Mouse (Mus musculus): ENCODE measurements around the gene Gle1. TPM values are rescaled to one million over a fixed set of nuclear protein-coding genes. Genes with fewer than 3 reads are reported as not detected.
A peak's percentile ranks its signal among the peaks of the same experiment; 100 is the strongest.

The Gle1 gene
- polyA plus RNA-seq, 1 experiment from 2014 or later: 44.1 TPM

- H3K4me3 ChIP-seq (ENCODE audit: low read depth, low read length): no peak overlapping the region
- H3K9me3 ChIP-seq (ENCODE audit: control insufficient read depth, low read length): no peaks in the 10 kb centered on the region
- no peak overlapping the region for H3K4me2 ChIP-seq (ENCODE audit: low read depth, low read length)
- ATAC-seq (ENCODE audit: low read depth): no peak
- 94% methylated on average over 7 of the region's 7 CpGs for WGBS
- H3K9ac ChIP-seq (ENCODE audit: low read depth, low read length): no peak overlapping the region
- no peaks in the 10 kb centered on the region for H3K27me3 ChIP-seq (replicated peaks; ENCODE audit: control insufficient read depth, insufficient read depth, low read length)
- peaks cover 86% of the 10 kb centered on the region for H3K36me3 ChIP-seq (ENCODE audit: control insufficient read depth, insufficient read depth, low read length)
- peaks cover 5% of the 10 kb centered on the region for H3K4me1 ChIP-seq (ENCODE audit: control insufficient read depth, insufficient read depth, low read length)
- H3K27ac ChIP-seq (replicated peaks; ENCODE audit: low read depth, low read length): no peak overlapping the region
- no peak for DNase-seq (ENCODE audit: low spot score)
Measured at GRCm38 (mm10) chr2:29940826-29941225, 5.6 kb downstream of the Gle1 start.

- no peaks in the 10 kb centered on the region for H3K27me3 ChIP-seq (replicated peaks; ENCODE audit: control insufficient read depth, insufficient read depth, low read length)
- H3K36me3 ChIP-seq (ENCODE audit: control insufficient read depth, insufficient read depth, low read length): peaks cover 95% of the 10 kb centered on the region
- DNase-seq (ENCODE audit: low spot score) (peak; percentile 26), ATAC-seq (ENCODE audit: low read depth) (no peak)
- no peak overlapping the region for H3K4me2 ChIP-seq (ENCODE audit: low read depth, low read length)
- no peaks in the 10 kb centered on the region for H3K4me1 ChIP-seq (ENCODE audit: control insufficient read depth, insufficient read depth, low read length)
- no peak overlapping the region for H3K4me3 ChIP-seq (ENCODE audit: low read depth, low read length)
- WGBS: 6% methylated on average over 1 of the region's 1 CpGs
- H3K9me3 ChIP-seq (ENCODE audit: control insufficient read depth, low read length): no peaks in the 10 kb centered on the region
- no peak overlapping the region for H3K9ac ChIP-seq (ENCODE audit: low read depth, low read length)
- peak overlapping the region; percentile 48 for H3K27ac ChIP-seq (replicated peaks; ENCODE audit: low read depth, low read length)
Measured at GRCm38 (mm10) chr2:29944723-29945122, 9.5 kb downstream of the Gle1 start.

- Histone ChIP-seq H3K4me2 (ENCODE audit: low read depth, low read length) (no peak overlapping the region), H3K27ac (replicated peaks; ENCODE audit: low read depth, low read length) (no peak overlapping the region), H3K36me3 (ENCODE audit: control insufficient read depth, insufficient read depth, low read length) (peaks cover 92% of the 10 kb centered on the region), H3K9ac (ENCODE audit: low read depth, low read length) (no peak overlapping the region), H3K4me1 (ENCODE audit: control insufficient read depth, insufficient read depth, low read length) (no peaks in the 10 kb centered on the region), H3K9me3 (ENCODE audit: control insufficient read depth, low read length) (no peaks in the 10 kb centered on the region), H3K4me3 (ENCODE audit: low read depth, low read length) (no peak overlapping the region), H3K27me3 (replicated peaks; ENCODE audit: control insufficient read depth, insufficient read depth, low read length) (no peaks in the 10 kb centered on the region)
- no peak for ATAC-seq (ENCODE audit: low read depth)
- 92% methylated on average over 5 of the region's 5 CpGs for WGBS
- DNase-seq (ENCODE audit: low spot score): no peak
Measured at GRCm38 (mm10) chr2:29948896-29949295, 13.7 kb downstream of the Gle1 start.

- Histone ChIP-seq H3K9me3 (ENCODE audit: control insufficient read depth, low read length) (no peaks in the 10 kb centered on the region), H3K36me3 (ENCODE audit: control insufficient read depth, insufficient read depth, low read length) (peaks cover 42% of the 10 kb centered on the region), H3K27ac (replicated peaks; ENCODE audit: low read depth, low read length) (no peak overlapping the region), H3K9ac (ENCODE audit: low read depth, low read length) (no peak overlapping the region), H3K4me2 (ENCODE audit: low read depth, low read length) (no peak overlapping the region), H3K27me3 (replicated peaks; ENCODE audit: control insufficient read depth, insufficient read depth, low read length) (no peaks in the 10 kb centered on the region), H3K4me1 (ENCODE audit: control insufficient read depth, insufficient read depth, low read length) (peaks cover 10% of the 10 kb centered on the region), H3K4me3 (ENCODE audit: low read depth, low read length) (no peak overlapping the region)
- no peak for ATAC-seq (ENCODE audit: low read depth)
- 94% methylated on average over 7 of the region's 7 CpGs for WGBS
- DNase-seq (ENCODE audit: low spot score): peak; percentile 33
Measured at GRCm38 (mm10) chr2:29961246-29961645, 26.0 kb downstream of the Gle1 start.

- Histone ChIP-seq H3K9ac (ENCODE audit: low read depth, low read length) (peak overlapping the region; percentile 98), H3K4me1 (ENCODE audit: control insufficient read depth, insufficient read depth, low read length) (peaks cover 29% of the 10 kb centered on the region), H3K4me2 (ENCODE audit: low read depth, low read length) (peak overlapping the region; percentile 73), H3K36me3 (ENCODE audit: control insufficient read depth, insufficient read depth, low read length) (peaks cover 26% of the 10 kb centered on the region; the same call in 1 of the 2 replicates), H3K9me3 (ENCODE audit: control insufficient read depth, low read length) (no peaks in the 10 kb centered on the region), H3K27ac (replicated peaks; ENCODE audit: low read depth, low read length) (peak overlapping the region; percentile 88), H3K4me3 (ENCODE audit: low read depth, low read length) (peak overlapping the region; percentile 98), H3K27me3 (replicated peaks; ENCODE audit: control insufficient read depth, insufficient read depth, low read length) (no peaks in the 10 kb centered on the region)
- peak; percentile 3; the same call in 1 of the 2 replicates for ATAC-seq (ENCODE audit: low read depth)
- peak; percentile 76 for DNase-seq (ENCODE audit: low spot score)
- WGBS: 13% methylated on average over 10 of the region's 10 CpGs
Measured at GRCm38 (mm10) chr2:29964354-29965249, 29.4 kb downstream of the Gle1 start.

GRCm38 (mm10) chr2:29965250-29965843, 30.1 kb downstream of the Gle1 start, which contains the start of gene Sptan1:
Sptan1 (plus strand) TSS chr2:29965560.
- H3K4me3 ChIP-seq (ENCODE audit: low read depth, low read length): peak within 1 kb of the TSS; percentile 98
- peak; percentile 99 for ATAC-seq (ENCODE audit: low read depth)
- 0% methylated on average over 26 of the region's 82 CpGs for WGBS

GRCm38 (mm10) chr2:29965906-29966305, 30.7 kb downstream of the Gle1 start:
- WGBS: 1% methylated on average over 23 of the region's 41 CpGs
- H3K4me2 ChIP-seq (ENCODE audit: low read depth, low read length): peak overlapping the region; percentile 73
- ATAC-seq (ENCODE audit: low read depth) (peak; percentile 6), DNase-seq (ENCODE audit: low spot score) (peak; percentile 48)
- H3K4me1 ChIP-seq (ENCODE audit: control insufficient read depth, insufficient read depth, low read length): peaks cover 29% of the 10 kb centered on the region
- H3K9ac ChIP-seq (ENCODE audit: low read depth, low read length): peak overlapping the region; percentile 98
- H3K4me3 ChIP-seq (ENCODE audit: low read depth, low read length): peak overlapping the region; percentile 98
- H3K36me3 ChIP-seq (ENCODE audit: control insufficient read depth, insufficient read depth, low read length): peaks cover 30% of the 10 kb centered on the region; the same call in 1 of the 2 replicates
- H3K27ac ChIP-seq (replicated peaks; ENCODE audit: low read depth, low read length): peak overlapping the region; percentile 88
- H3K27me3 ChIP-seq (replicated peaks; ENCODE audit: control insufficient read depth, insufficient read depth, low read length): no peaks in the 10 kb centered on the region
- H3K9me3 ChIP-seq (ENCODE audit: control insufficient read depth, low read length): no peaks in the 10 kb centered on the region

More at GRCm38 (mm10) chr2:29965250-29965843, 30.1 kb downstream of the Gle1 start, which contains the start of gene Sptan1:
- Histone ChIP-seq H3K9me3 (ENCODE audit: control insufficient read depth, low read length) (no peaks in the 10 kb centered on the region), H3K9ac (ENCODE audit: low read depth, low read length) (peak within 1 kb of the TSS; percentile 98), H3K27me3 (replicated peaks; ENCODE audit: control insufficient read depth, insufficient read depth, low read length) (no peaks in the 10 kb centered on the region), H3K4me1 (ENCODE audit: control insufficient read depth, insufficient read depth, low read length) (peaks cover 29% of the 10 kb centered on the region), H3K4me2 (ENCODE audit: low read depth, low read length) (peak within 1 kb of the TSS; percentile 73), H3K27ac (replicated peaks; ENCODE audit: low read depth, low read length) (peak within 1 kb of the TSS; percentile 88), H3K36me3 (ENCODE audit: control insufficient read depth, insufficient read depth, low read length) (peaks cover 28% of the 10 kb centered on the region; the same call in 1 of the 2 replicates)
- DNase-seq (ENCODE audit: low spot score): peak; percentile 98

GRCm38 (mm10) chr2:29966826-29967225, 31.6 kb downstream of the Gle1 start:
- Histone ChIP-seq H3K4me3 (ENCODE audit: low read depth, low read length) (peak overlapping the region; percentile 98), H3K9ac (ENCODE audit: low read depth, low read length) (peak overlapping the region; percentile 98; the same call in 1 of the 2 replicates), H3K27ac (replicated peaks; ENCODE audit: low read depth, low read length) (no peak overlapping the region), H3K27me3 (replicated peaks; ENCODE audit: control insufficient read depth, insufficient read depth, low read length) (no peaks in the 10 kb centered on the region), H3K4me2 (ENCODE audit: low read depth, low read length) (peak overlapping the region; percentile 73), H3K4me1 (ENCODE audit: control insufficient read depth, insufficient read depth, low read length) (peaks cover 29% of the 10 kb centered on the region), H3K9me3 (ENCODE audit: control insufficient read depth, low read length) (no peaks in the 10 kb centered on the region), H3K36me3 (ENCODE audit: control insufficient read depth, insufficient read depth, low read length) (peaks cover 27% of the 10 kb centered on the region; the same call in 1 of the 2 replicates)
- WGBS: 72% methylated on average over 2 of the region's 2 CpGs
- DNase-seq (ENCODE audit: low spot score) (peak; percentile 16), ATAC-seq (ENCODE audit: low read depth) (no peak)
